Mouse (Mus musculus): Measurements from ENCODE around the gene Rbm48.
"Not testable (repeated sequence)": the region's sequence is repeated elsewhere in the genome, so short reads cannot be mapped to it uniquely, and the experiment has no call there.

Rbm48 gene

DNA sequence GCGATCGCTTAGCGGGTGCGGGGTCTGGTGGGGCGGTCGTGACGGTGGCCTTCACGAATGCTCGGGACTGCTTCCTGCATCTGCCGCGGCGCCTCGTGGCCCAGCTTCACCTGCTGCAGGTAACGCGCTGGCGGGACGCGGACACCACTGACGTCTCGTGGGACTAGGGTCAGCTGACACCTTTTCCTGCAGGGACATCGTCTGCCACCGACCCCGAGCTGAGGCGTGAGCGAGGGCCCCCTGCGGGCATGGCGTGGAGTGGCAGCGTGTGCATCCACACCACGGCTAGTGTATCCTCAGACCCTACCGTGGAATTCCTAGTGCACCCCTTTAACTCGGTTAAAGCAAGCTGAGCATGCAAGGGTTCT is at the start of gene Rbm48:
Gene Rbm48, minus strand, starts transcription at position 187 of the 368 bp plus-strand sequence.
- DNase-seq (ENCODE audit: low spot score), result peak; percentile 84

DNA sequence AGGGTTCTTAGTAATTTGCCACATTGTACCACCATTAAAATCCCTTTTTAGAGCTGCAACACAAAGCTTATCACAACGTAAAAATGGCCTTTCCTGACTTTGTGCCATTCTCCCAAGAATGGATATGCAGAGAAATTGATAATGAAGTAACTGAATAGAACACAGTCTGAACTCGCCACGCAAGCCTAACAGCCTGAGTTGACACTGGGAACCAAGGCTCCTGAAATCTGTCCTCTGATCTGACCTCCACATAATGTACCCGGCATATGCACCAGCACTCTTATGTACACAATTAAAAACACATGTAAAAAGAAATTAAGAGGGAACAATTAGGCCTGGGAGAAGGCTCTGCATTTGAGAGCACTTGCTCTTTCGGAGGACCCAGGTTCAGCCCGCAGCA is 48.9 kb upstream of the Rbm48 start:
- no peak for DNase-seq (ENCODE audit: low spot score)

DNA sequence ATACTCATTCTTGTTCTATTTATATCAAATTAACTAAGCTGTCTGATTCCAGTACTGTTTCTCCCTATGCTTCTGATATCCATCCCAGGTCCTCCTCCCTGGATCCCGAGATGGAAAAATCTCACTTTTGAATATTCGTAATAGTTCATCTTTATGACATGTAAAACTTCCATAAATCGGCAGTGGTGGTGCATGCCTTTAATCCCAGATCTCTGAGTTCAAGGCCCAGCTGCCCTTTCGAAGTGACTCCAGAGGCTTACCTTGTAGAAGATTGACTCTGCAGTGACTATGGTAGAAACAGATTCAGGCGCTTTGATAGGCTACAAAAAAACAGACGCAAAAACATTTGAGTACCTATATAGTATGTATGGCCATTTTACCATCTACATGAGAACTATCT is 48.2 kb upstream of the Rbm48 start:
- DNase-seq (ENCODE audit: low spot score), result no peak

DNA sequence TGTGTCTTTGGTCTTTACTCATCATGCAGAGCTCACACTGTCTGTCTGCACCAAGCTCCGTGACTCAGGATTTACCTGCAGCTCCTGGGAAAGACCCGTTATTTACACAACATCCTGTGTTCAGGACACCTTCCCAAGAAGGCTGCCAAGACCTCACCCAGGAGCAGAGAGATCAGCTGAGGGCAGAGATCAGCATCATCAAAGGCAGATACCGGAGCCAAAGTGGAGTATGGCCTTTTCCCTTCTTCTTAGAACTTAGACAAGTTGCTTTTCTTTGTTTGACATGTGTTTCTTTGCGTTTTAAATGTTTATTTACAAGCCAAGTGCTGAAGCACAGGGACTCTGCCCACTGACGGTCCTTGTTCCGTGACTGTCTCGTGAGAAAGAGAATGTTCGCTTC is 38.9 kb upstream of the Rbm48 start:
- DNase-seq (ENCODE audit: low spot score), result no peak

DNA sequence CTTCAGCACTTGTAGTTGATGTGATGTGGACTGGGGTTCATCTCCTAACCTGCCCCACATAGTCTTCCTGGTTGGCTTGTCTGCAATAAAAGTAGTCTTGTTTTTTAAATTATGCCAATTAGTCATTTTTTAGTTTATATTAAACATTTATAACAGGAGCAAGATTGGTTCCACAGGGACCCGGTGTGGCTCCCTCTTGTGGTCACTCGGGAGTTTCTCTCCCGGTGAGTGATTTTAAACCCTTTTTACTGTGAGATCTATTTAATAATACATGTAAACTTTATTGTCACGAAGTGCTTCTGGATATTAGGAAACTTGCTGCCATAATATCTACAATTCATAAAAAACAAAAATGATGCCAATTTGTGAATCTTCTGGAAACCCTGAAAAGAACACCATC is 37.6 kb upstream of the Rbm48 start:
- DNase-seq (ENCODE audit: low spot score), result no peak

DNA sequence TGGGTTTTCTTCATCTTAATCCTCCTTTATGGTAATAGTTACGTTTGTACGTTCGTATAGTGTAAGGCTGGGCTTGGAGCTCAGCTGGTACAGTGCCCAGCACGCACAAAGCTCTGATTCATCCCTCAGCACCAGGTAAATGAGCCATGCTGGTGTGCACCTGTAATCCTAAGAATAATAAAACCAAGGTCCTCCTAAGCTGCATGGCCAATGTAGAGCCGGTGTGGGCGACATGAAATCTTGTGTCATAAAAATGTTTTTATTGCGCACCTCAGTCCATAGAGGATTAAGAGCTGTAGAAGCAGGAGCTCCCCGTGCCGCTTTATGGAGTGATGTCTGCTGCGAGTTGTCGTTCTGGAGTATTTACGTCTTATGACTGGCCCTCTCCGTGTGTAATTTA is 36.9 kb upstream of the Rbm48 start:
- DNase-seq (ENCODE audit: low spot score), result no peak

DNA sequence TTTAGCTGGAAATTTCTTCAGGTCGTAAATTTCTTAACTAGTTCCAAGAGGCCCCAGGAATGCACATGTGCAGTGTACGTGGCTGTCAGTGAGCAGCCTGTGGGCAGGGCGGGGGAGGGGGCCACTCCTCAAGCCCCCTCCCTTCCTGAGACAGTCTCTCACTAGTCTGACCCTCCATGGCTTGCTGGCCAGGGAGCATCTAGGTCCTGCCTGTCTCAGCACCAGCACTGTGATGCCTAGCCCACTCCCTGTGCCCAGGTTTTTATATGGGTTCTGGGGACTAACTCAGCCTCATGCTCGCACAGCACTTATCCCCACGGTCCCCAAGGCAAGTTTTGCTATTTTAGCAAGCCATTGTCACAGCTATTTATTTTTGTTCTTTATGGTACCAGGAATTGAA is 35.9 kb upstream of the Rbm48 start:
- DNase-seq (ENCODE audit: low spot score), result no peak

DNA sequence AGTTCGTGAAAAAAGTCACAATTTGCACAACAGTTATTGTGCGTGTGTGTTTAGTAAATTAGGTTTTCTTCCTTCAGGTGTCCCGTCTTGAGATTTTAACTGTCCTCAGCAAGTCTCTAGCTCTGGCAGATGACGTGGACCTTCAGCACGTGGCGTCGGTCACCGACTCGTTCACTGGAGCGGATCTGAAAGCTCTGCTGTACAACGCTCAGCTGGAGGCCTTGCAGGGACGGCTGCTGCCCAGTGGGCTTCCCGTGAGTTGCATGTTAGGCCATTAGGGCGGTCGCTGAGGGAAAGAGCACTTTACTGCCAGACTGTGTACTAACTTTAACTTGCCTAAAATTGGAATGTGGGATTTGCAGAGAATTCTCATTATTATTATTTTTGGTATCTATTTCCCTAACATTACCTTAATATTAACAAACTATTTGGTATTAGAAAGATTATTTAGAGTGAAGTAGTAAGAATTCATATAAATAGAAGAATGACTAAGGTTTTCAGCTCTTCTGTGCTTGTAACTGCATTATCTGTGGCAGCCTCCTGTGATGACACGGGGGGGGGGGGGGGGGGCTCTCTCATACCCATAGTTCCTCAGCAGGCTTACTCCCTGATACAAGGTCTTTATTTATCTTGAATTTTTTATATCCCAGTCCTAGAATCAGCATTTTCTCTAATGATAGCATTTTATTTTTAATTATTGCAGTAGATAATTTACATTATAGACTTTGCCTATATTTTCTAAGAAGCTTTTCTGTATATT is 35.3 kb upstream of the Rbm48 start:
- no peak for DNase-seq (ENCODE audit: low spot score)

DNA sequence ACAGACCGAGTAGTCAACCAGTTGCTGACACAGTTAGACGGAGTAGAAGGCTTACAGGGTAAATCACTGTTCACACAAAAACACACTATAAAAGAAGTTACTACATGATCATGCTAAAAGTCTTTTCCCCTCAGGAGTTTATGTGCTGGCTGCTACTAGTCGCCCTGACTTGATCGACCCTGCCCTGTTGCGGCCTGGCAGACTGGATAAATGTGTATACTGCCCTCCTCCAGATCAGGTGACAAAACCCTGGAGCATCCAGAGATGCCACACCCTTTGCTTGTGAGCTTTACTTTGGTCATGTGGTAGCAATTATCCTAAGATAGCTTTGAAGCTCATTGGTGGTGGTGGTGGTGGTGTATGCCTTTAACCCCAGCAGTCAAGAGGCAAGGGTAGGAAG is 33.7 kb upstream of the Rbm48 start:
- DNase-seq (ENCODE audit: low spot score), result no peak

DNA sequence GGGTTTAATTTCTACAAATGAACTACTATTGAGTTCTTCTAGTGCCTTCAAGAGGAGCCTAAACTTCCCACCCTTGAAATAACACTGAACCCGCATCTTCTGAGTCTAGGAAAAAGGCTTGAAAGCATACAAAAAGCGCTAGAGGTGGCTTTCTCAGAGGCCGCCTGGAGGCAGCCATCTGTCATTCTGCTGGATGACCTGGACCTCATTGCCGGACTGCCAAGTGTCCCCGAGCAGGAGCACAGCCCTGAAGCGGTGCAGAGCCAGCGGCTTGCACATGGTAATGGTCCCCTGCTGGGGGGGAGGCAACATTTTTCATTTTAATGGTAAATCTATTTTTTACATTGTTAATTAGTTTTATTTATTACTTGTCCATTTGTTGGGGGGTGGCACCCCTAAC is 24.1 kb upstream of the Rbm48 start:
- DNase-seq (ENCODE audit: low spot score), result no peak

DNA sequence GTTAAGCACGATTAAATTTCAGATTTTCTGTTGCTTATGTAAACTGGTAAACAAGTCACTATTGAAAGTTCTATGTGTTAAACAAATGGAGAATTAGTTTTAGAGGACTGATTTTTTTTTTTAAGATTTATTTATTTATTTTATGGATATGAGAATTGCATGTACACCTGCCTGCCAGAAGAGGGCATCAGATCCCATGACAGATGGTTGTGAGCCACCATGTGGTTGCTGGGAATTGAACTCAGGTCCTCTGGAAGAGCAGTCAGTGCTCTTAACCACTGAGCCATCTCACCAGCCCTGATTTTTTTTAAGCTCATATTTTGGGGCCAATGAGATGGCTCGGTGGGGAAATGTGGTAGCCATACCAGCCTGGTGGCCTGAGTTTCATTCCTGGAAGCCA is 15.4 kb upstream of the Rbm48 start:
- not testable (repeated sequence) for DNase-seq (ENCODE audit: low spot score)

DNA sequence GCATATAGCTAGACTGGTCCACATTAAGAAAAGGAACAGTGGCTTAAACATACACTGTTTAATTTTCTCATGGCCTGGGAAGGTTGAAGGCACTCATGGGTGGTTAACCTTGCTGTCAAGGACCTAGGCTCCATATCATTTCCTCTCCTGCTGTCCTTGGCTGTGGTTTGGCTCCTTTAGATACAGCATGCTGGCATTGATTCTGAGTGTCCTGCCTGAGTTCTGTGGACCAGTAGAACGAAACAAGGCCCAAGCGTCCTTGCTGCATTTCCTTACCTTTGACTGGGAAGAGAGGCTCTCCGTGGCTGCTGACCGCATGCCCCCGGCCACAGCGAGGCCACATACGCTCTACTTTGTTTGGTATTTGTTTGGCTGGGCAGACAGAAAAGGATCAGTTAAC is 12.9 kb upstream of the Rbm48 start:
- DNase-seq (ENCODE audit: low spot score), result no peak

DNA sequence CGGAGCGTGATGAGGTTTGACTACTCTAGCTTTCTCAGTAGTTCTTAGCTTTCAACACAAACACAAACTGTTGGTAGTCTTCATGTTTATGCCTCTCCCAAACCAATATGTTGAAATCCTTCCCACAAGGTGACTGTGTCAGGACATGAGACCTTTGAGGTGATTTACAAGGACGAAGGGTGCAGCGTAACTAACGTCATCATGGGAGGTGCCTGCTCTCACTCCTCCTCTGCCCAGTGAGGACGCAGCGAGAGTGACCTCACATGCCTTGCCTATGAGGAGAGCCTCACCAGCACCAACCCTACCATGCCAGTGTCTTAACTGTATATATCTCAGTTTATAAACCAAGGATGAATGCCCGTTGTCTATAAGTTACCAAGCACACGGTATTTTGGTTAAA is 10.7 kb upstream of the Rbm48 start:
- DNase-seq (ENCODE audit: low spot score), result no peak

DNA sequence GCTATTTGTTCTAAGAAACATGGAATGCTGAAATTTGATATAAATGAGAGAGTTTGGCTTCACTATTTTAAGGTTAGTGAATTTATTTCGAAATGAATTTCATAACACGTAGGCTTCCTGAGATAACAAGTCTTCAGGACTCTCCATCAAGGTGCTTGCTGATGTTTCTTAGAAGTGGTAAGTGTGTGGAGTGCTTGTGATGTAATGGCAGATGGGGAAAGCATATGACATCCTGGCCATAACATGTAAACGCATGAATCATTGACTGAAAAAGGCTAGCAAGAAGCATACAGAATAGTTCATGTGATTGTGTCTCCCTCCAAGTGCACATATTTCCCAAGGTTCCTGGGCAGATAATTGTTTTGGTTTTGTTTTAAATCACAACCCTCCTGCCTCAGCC is 4.4 kb upstream of the Rbm48 start:
- DNase-seq (ENCODE audit: low spot score), result no peak

DNA sequence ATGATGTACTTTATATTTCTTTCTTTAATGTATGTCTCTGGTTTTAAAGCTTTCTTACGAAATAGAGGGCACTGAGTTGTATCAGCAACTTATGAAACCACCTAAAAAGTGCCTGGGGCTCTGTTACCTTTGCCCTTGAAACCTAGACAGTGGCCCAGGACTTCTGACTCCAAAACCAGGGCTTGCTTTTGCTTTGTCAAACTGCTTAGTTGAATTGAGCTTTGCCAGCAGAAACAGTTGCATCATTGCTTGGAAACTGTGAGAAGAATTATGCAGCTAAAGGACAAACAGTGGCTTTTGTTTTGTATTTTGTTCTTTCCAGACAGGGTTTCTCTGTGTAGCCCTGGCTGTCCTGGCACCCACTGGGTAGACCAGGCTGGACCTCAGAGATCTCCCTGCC is 3.9 kb upstream of the Rbm48 start:
- no peak for DNase-seq (ENCODE audit: low spot score)

DNA sequence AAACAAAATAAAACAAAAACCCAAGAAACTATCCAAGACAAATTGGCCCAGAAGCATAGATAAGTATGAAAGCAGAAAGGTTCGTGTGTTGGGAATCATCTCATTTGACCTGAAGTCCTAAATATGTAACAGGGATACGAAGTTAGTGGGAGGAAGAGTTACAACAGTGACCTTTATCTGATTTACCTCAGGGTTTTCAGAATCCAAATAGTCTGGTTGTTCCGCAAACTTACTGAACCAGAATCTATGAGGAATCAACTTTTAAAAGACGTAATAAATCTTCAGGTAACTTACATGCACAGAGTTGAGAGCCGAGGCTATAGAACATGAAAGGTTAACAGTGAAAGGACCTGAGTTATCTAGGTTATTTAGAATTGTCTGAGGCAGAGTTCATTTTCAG is 2.4 kb upstream of the Rbm48 start:
- no peak for DNase-seq (ENCODE audit: low spot score)

DNA sequence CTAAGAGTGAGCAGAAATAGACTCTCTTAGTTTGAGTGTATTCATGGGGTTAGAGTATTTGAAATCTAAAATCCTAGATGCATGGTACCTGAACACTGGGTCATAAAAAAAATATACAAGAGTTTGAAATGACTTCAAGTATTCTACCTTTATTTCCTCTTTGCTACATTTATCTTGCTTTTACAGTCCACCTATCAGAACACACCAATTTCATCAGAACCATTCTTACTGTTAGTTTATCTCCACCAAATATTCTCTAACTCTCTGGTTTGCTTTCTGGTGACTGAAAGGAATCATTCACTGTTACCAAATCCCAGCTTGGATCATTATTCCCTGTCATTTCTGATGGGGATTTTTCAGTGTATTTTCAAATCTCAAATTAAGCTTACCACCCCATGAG is 786 bp upstream of the Rbm48 start:
- no peak for DNase-seq (ENCODE audit: low spot score)

DNA sequence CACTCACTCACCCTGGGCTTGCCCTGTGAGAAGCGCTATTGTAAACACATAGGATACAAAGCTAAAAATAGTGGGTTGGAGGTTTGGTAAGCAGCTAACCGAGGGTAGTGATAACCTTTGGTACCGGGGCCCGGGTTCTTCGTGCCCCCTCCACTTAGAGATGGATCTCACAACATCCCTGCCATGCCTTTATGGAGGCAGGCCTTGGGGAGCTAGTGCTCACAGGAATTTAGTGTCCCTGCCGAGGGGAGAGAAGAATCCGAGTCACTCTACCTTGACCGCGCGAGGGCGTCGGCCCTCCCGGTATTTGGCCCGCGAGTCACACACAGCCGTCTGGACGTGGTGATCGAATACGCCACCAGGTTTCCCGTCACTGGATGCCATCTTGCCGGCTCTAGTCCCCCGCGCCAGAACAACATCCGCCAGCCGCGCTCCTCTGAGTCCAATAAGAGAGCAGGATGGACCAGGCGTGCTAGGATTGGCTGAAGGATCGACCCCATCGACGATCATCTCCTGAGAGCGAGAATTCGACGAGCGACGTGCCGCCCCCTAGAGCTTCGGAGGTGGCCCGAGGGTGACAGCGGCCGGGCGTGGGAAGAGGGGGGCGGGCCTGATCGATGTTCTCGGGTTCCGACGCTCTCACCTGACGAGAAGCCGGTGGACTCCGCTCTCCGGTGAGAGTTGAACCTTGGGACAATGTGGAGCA is 539 bp downstream of the Rbm48 start, which contains the start of gene Pex1:
Gene Pex1, plus strand, starts transcription at position 374 of the 706 bp plus-strand sequence.
- DNase-seq (ENCODE audit: low spot score), result peak; percentile 94

DNA sequence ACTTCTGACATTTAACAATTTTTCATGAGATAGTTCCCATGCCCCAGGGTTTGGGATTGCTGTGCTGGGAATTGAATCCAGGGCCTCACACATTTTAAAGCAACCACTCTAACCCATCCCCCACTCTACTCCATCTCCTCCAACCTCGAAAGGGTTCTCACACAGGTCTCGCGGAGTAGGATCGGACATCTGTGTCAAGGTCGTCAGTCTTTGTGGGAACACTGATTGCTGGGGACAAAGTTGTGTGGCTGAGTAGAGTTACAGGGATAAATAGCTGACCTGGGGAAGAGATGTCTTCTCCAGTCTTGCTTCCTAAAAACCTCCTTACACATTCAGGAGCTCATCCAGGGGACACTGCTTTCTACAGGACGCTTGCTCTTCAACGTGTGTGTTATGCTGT is 17.3 kb downstream of the Rbm48 start:
- no peak for DNase-seq (ENCODE audit: low spot score)

DNA sequence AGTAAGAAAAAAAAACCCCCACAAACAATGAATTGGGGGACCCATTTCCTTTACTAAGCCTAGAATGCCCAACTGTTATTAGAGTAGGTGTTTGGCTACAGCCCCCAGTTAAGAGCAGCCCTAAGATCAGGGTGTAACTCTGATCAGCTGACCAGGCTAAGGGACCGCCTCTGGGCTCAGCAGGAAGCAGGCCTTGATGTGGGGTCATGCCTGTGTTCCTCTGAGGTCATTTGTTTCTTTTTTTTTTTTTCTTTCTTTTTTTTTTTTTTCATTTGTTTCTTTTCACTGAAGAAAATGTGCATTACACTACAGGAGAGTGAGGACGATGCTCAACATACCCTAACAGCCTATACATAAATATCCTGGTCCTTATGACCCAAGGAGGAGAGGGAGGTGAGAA is 18.4 kb downstream of the Rbm48 start:
- no peak for DNase-seq (ENCODE audit: low spot score)

DNA sequence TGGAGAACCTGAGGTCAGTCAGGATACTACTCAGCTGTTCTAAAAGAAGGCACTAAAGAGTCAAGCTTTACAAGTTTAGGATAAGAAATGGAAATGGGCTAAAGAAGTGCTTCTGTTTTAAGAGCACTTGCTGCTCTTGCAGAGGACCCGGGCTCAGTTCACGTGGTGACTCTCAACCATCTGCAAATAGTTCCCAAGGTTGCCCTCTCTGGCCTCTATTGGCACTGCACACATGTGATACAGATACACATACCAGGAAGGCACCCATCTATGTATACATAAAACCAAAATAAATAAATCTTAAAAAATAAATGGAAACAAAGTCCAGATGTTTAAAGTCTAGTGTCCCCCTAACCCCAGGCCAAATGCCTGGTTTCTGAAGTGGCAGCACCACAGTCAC is 21.6 kb downstream of the Rbm48 start:
- no peak for DNase-seq (ENCODE audit: low spot score)

DNA sequence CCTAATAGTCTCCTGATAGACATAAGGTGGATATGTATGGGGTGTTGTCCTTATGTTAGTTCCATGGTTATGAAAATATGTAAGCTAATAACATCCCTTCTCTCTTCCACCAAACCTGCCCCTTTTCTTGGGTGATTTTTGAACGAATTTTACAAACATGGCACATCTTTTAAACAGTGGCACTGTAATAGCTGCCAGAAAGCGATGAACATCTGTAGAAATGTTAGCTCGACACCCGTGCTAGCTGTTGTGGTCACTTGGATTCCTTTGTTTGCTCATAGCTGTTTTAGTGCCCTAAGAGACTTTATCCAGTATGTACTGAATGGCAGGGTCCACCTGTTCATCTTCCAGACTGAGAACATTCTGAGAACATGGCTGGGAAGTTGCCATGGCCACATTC is 25.1 kb downstream of the Rbm48 start, which contains the start of gene 1700109H08Rik:
Gene 1700109H08Rik, plus strand, starts transcription at position 301 of the 400 bp plus-strand sequence.
- DNase-seq (ENCODE audit: low spot score), result no peak

DNA sequence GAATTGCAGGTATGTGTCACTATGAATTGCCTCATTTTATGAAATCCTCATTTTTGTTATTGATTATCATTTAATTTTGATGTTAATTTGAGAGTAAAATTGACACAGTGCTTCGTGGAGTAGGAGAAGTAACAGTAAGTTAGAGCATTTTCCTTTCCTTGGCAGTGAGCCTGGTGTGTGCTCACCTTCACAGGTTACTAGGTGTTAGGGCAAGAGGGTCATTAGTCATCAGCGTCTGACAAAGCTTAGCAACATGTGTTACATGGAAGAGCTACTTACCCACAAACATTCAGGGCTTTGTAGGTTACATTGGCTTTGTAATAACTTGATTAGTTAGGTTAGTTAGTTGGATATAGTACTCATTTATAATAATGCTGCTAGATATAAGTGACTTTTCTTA is 42.2 kb downstream of the Rbm48 start:
- no peak for DNase-seq (ENCODE audit: low spot score)

DNA sequence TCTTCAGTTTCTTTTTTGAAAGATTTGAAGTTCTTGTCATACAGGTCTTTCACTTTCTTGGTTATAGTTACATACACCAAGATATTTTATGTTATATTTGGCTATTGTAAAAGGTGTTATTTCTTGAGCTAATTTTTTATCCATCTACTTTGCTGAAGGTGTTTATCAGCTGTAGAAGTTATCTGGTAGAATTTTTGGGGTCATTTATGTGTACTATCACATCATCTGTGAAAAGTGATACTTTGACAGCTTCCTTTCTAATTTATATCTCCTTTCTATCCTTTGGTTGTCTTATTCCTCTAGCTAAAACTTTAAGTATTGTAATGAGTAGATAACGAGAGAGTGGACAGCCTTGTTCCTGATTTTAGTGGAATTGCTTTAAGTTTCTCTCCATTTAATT is 44.9 kb downstream of the Rbm48 start:
- DNase-seq (ENCODE audit: low spot score), result no peak
